Mouse (Mus musculus) neural tube, embryonic 10.5 days (tissue): Measurements from ENCODE around the gene Gmds.

Experiments used
- DNase-seq: peaks from one replicate; pipeline ENCODE4 v3.0.0-alpha.2; 2017; ENCODE audit warnings: low spot score; ENCODE audit errors: extremely low spot score

The Gmds gene

DNA sequence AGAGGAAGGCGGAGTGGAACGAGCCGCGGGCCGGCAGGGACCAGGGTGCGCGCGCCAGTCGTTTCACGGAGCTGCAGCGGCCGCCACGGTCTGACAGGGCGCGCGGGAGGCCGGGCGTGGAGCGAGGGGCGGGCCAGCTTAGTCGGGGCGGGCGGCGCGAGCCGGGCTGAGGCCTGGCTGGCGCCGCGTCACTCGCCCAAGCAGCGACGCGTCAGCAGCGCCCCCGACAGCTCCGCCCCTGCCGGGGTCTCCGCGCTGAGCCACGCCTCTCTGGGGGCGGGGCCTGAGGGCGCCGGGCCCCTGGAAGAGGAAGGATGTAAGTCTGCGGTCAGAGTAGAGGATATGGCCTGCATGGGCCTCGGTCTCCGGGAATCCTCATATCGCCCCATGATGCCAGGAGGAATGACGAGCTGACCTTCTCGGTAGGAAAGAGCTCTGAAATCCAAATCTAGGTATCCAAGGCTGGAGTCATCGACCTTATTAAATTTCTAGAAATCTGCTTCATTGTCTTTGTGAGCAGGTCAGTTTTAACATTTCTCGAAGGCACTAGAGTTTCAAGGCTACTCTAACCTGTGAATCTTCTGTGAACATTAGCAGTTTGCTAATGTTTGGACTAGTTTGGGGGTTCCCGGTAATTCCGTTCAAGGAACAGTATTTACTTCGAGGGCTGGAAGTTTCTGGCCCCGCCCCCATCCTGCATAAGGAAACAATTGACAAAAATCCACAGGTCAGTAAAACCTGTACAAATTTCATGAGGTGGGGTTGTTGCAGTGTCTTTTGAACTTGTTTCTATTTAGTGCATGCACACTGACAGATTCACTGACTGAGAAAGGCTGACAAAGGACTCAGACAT lies at the start of gene Gmds:
Gene Gmds (minus strand): TSS at position 228 of the 853 bp plus-strand sequence.
- DNase-seq = peak; percentile 91

DNA sequence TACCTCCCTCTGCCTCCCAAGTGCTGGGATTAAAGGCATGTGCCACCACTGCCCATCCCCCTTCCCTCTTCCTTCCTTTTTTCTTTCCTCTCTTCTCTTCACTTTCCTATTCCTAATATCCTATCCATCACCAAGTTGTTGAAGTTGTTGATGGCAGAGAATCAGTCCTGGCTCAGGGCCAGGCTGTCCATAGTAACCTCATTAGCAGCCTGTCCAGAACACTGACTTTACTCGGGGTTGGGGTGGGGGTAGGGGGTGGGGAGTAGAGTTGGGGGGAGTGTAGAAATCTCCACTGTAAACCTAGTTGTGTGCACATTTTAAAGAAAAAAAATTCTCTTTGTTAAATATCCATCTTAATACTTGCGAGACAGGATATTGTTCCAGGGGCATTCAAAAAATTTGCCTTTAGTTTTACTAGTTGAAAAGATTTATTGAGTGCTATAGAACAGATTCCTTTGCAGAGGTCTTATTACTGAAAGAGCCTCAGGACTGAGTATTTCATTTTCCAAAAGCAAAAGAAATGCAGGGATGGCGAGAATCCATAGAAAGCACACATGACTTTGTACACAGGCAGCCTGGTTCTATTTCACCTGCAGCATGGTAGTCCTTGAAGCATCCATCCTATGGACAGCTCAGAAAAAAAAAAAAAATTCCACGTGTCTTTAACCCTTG lies 47.0 kb upstream of the Gmds start:
- DNase-seq = no peak

DNA sequence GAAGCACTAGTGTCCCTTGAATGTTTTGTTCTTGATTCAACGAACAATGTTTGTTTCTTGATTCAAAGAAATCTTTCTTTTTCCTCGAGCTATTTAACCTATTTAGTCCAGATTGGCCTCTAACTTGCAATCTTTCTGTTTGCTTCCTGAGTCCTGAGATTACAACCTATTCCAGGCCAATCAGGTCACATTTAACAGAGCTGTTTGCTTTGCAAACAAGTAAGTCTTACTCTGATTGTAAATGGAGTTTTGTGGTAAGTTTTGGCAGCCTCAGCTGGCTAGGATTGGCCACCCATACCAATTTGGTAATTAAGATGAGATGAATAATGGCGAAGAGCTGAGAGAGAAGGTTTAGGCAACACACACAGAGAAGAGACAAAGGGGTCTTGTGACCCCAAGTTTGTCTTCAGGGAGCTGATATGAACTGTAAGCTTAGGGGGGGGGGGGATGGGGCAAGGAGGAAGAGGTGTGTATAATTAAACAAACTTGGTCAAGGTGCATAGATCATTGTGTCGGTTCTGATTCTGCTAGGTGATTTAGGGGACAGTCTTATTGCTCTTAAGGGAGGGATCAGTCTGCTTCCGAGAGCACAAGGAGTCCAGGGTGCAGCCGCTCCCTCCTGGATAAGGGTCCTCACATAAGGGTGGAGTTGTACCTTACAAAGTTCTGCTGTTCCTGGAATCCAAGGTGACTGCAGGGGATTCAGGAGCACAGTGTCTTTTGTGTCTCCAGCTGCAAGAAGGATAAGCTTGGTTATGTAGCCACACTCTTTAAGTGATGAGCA lies 43.9 kb upstream of the Gmds start:
- DNase-seq = no peak

DNA sequence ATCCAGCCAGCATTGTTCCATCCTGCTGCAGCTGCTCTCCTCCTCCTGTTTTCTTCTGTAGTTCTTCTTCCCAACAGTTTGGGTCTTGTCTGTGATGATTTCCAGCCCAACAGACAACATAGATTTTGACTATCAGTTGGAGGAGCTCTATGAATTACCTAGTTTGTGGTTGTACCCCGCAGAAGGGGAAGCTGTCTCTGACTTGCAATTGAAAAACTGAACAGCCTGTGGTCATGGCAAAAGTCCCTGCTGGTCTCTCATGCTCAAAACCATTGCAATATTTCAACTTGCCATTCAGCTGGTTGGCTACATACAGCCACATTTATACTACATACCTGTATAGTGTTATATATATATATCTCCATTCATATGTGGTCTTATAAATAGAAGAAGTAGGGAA lies 40.1 kb upstream of the Gmds start:
- DNase-seq = no peak

DNA sequence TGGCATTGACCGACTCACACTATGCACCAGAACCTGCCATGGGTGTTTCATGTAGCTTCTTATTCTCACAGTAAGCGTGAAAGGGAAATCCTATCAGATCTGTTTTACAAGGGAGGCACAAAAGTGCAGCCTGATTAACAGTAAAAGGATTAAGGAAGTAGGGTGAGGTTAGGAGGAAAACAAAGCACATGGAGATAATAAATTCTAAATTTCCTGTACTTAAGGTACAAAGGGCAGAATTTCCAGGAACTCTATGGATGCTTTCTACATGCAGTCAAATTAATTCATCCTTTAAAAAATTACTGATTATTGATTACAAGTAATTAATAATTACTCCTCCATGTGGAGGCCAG lies 34.0 kb upstream of the Gmds start:
- DNase-seq = no peak

DNA sequence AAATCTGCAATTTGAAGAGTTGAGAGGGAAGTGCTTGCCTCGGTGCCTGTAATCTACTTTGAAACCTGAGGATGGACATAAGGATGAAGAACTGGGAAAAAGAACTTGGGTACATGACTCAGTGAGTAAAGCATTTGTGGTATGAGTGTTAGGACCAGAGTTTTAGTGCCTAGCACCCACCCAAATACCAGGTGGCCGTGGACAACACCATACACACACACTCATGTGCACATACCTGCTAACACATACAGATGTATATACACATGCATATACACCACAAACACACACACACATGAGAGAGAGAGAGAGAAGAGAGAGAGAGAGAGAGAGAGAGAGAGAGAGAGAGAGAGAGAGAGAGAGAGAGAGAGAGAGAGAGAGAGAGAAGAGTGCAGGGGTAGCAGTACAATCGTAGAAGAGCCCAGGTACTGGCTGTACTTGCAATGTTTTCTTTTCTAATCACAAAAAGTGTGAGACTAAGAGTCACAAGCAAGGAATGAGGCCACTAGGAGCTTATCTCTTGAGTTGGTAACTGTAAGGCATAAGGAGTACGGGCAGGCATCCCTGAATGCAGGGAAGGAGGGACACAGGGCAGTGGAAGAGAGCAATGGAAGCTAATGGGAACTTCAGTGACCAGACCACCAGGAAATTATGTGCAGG lies 33.5 kb upstream of the Gmds start:
- DNase-seq = no peak

DNA sequence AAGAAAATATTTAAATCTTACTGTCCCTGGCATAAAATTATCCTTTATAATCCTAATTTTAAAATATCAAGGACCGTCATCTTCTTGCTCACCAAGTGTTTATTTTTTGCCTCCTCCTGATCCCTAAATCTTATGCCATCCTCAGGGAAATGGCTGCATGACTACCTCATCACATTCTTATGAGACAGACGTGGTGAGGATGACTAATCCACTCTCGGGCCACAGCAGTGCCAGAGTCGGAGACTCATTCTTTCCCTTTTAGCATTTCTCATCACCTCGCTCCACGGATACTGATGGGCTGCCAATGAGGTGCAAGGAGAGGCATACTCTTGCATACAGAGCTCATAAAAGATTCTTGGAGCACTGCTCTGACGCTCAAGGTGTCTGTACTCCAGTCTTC lies 32.2 kb upstream of the Gmds start:
- DNase-seq = no peak

DNA sequence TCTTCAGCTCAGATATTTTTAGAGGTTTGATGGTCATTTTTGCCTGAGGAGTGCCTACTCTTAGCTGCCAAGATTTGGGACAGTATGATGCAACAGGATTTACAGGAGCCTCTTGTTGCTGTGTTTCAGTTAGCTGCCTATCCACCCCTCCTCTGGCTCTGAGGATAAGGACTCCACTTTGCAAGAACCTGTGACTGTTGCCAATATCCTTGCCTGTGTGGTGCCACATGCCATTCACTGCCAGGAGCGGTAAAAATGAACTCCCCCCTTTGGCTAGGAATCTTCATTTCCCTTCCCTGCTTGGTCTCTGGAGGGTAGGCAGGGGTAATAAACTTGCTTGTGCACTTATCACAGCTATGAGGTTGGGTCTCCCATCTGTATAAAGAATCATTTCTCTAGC lies 31.6 kb upstream of the Gmds start:
- no peak for DNase-seq

DNA sequence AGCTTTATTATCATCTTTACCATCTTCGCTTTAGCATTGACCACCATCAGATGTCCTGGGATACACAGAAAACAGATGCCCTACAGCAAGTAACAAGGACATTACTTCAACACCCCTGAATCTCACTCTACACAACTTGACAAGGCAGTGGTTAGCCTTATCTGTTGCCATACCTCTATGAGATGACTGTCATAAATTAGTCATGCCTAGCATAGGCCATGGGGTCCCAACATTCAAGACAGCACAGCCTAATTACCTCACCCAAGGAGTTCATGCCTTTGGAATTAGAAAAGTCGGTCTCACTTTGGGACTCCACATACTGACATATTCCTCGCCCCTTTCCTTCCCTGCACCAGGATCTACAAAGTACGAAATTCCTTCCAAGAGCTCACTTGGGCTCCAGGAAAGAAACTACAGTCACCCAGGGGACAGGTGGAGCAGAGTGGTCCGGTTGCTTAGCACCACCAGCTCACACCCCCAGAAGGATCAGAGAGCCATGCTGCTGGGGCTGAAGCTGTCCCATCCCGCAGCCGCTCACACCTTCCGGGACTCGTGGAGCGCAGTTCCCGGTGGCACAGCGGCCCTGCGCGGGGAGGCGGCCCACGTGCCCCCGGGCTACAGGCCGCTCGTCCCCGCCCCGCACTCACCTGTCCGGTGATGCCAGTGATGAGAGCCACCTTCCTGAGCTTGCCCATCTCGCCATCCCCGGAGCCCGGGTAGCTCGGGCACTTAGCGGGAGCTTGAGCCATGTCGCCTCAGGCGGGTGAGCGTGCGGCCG lies 616 bp downstream of the Gmds start:
- no peak for DNase-seq

DNA sequence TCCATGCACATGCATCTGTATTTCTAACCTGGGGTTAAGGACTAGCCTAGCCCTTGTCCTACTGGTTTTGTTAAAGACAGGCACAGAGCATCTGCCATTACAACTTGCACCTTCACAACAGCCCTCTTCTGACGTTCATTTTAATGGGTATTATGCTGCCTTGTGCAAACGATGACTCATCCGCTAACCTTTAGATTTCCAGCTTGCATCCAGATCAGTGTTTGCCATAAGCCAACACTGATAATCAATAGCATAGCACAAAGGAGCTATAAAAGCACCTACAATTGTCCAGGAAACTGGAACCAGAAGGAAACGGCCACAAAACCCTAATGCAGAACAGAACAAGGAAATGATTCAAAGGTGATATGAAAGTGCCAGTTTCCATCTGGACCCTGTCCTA lies 20.2 kb downstream of the Gmds start:
- DNase-seq = no peak

DNA sequence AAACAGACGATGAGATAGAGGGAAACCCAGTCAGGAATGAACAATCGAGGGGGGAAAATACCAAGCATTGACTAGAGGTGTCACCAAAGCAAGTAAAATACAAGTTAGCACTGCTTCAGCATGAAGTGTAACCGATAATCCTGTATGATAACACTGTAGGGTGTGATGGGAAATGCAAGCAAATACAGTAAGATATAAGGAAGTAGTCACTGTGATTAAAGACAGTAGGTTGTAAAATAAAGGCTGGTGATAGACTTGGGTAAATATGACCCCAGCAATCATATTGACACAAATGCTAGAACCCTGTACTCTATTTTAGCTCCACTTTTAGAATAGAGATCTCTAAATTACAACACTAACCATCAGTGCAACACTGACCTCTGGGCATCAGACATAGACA lies 21.2 kb downstream of the Gmds start:
- no peak for DNase-seq

DNA sequence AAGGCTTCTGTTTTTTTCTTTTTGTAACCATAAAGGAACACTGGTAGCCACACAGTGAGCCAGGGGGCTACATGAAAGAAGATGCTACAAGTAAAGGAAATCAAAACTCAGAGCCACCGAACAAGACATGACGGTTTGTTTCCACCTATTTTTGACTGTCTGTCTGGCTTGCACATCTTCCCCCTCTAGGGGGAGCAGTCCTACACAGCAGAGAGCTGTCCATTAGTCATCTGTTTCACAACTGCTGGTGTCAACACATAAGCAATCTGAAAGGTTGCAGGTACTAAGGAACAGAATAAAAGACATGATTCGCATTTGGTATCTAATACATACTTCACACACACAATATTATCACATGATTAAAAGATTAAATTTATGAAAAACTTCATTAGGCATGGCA lies 25.9 kb downstream of the Gmds start:
- DNase-seq = no peak

DNA sequence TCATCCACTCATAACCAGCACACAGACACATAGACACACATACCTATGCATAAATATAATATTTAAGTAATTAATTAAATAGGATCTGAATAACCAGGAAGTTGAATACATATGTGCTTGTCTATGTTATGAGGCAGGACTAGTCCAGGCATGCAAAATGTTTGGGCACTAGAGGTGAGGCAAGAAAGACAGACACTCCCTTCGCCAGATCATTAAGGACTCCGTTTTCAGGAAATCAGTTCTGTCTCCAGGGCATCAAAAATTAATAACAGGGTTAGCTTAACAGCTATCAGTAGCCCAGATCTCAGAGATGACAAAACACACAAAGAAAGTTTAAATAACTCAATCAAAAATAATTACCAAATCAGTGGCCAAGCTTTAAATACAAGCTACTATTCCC lies 27.1 kb downstream of the Gmds start:
- DNase-seq = no peak

DNA sequence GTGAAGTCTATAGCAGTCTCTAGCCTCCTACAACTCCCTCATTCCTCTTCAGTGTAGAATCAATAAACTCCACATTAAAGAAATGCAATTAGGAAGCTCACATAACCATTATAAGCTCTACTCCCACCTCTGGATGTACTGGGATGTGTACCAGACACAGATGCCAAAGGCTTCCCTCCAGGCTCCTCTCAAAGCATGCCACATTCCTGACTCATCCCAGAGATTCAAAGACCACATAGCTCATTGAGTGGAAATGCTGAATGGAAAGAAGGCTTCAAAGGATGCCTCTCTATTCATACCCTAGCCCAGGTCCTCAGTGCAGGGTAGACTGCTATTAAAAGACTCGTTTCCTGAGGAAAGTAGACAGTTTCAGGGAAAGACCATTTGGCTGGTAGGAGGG lies 40.1 kb downstream of the Gmds start:
- no peak for DNase-seq

DNA sequence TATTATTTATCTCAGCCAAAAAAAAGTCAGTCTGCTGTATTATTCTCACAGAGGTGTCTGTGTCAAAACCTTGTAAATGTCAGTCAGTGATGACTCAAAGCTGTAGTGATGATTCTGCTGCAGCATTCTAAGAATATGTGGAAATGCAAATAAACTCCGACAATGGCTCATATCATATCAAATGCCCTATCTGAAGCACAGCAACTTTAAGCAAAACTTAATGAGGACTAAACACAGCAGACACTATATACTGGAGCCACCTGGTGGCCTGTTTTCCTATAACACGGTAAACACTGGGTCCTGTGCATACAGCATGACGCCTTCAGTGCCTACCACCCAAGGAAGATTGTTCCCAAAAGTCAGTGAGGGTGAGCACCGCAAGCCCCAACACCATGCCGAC lies 41.1 kb downstream of the Gmds start:
- DNase-seq = no peak

DNA sequence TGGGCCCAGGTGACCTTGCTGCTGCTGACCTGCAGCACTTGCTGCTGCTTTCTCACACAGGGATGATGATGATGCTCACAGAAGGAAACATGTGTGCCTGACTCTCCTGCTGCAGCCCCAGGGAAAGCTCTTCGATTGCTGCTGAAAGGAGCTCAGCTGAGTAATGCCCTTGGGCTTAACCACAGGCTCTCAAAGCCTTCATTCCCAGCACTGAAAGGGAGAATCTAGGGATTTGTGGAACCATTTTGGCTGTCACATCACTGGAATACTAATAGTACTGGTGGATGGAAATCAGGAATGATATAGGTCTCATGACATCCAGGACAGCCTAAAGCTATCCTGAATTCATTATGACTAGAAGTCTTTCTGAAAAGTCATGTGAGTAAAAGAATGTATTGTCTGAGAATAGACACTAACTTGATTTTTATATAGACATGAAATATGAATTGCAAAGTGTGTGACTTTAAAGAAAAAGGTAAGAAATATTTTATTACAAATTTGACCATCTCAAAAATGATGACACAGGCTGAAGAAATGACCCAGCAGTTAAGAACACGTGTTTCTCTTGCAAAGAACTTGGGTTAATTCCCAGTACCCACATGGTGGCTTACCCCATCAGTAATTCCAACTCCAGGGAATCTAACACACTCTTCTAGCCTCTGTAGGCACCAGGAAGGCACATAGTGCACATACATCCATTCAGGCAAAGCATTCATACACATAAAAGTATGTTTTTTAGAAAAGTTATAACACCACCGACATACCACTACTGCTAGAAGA lies 43.9 kb downstream of the Gmds start:
- DNase-seq = no peak

DNA sequence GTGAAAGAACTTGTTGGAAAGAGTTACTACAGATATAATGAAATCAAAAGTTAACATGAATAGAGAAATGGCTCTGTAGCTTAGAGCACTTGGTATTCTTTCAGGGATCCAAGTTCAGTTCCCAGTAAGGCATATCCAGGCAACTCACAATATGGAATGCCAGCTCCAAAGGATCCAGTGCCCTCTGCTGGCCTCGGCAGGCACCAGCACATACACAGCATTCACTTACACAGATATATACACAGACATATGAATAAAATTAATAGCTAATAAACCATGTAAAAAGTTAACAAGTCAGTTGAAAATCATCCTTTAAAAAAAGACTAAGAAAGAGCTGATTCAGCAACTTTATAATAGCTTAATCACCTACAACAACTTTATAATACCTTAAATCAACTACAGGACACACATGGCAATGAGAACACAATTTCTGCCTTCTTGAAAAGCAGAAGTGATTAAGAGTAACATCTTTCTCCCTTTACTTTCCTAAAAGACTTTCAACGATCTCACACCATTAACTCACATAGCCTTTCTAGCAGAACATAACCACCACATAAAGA lies 65.5 kb downstream of the Gmds start:
- DNase-seq = no peak

DNA sequence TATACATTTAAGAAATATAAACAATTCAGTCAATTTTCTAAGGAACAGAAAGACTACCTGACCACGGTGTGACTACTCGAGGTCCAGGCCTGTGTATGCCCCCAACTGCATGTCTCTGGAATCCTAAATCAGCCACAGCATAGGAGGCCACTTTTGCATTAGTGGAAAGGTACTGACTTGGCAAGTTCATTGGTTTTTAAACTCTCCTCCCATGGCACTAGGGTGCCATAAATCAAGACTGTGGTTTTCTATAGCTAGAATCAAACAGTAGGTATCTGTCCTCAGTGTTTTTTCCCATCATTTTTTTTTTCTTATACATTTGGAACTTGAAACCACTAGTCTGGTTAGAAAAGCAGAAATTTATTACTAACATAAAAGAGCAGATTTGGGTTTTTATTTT lies 68.8 kb downstream of the Gmds start:
- DNase-seq = no peak

DNA sequence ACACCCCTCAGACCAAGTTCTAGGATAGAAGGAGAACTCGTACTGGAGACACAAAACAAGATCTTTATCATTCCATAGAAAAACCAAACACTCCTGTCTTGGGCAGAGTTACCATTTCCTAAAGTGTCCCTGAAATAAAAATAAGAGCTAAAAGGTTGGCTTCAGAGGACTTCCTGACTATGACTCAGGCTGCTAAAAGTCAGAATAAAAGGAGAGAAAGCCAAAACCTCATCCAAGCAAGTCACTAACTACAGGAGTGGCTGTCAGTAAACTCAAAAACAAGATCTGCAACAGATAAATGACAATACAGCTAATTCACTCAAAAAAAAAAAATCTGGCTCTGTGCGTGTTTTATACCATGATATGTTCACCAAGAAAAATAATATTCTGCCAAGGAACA lies 69.3 kb downstream of the Gmds start:
- no peak for DNase-seq

DNA sequence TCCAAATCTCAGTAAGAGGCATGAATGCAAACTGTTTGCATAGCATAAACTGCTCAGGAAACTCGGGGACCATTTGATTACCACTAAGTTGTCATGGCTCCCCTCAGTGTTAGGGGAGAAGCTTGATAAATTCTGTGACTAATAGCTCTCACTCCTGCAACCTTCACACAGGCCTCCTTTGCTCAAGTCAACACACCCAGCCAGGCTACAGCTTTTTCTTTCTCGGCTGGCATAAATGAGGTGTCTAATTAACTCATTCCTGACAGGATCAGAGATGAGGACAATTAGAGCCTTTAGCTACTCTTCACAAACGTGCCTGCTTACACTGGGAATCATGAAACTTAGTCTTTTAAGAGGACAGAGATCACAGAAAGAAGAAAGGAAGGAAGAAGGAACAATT lies 70.3 kb downstream of the Gmds start:
- no peak for DNase-seq
